Mouse (Mus musculus): Measurements from ENCODE around the gene Dnmbp.

- TF ChIP-seq CTCF (IDR thresholded peaks at IDR 0.05; ENCODE audit: extremely low read depth, insufficient read length, insufficient replicate concordance, low read depth, low read length) (peak; percentile 34; the same call in 1 of the 2 replicates), POLR2A (IDR thresholded peaks at IDR 0.05; ENCODE audit: low read depth, low read length) (no peak)
These were observed 33.5 kb downstream of the Dnmbp start for GRCm38 (mm10) chr19:43906492-43906891.

Measured in small intestine, adult 2 months (tissue).